Comparison of ENCODE assay signal across 10 mouse cellular contexts in the genomic region with DNA sequence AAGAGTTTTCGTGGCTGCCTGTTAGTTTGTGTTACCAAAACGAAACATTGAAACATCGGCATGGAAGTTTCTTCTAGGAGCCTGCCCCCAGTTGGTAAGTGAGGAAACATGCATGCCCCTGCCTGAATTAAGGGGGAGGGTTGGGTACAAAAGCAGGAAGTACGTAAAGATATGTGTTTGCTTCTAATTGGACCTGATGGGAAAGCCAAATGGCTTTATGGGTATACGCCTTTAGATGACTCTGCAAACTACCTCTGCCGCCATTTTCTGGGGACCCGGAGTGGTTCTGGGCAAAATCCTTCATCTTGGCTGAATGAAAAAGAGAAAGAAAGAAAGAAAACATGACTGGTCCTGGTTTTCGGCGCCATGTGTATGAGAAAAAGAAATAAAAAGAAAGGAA. TPM values are rescaled to one million over a fixed set of nuclear protein-coding genes. Genes with fewer than 3 reads are reported as not detected.
DNase-seq lines count a peak whose midpoint lies in the region; ATAC-seq and TF ChIP-seq lines count a peak whose summit lies in the region.
"Had no signal": no experiment of that assay in that cellular context is flagged by ENCODE, and none has a peak within 500 bp of the region (broad histone marks: within the 10 kb centered on the region; RNA-seq: fewer than 3 reads in every experiment).

No protein-coding gene starts in this region.

- DNase-seq in lung, embryonic 14.5 days, result peak; percentile 0
- no peak for DNase-seq in lung, postnatal 14 days
- DNase-seq in forebrain, embryonic 14.5 days (ENCODE audit: low spot score), result no peak
- DNase-seq in cerebellum, postnatal 14 days, result no peak
- DNase-seq: kidney, postnatal 14 days had no signal

- H3K4me2 ChIP-seq in lung, embryonic 14.5 days, result no peak overlapping the region
- no peak overlapping the region for H3K4me2 ChIP-seq in forebrain, embryonic 16.5 days (ENCODE audit: low read length)
- no peak overlapping the region for H3K4me2 ChIP-seq in forebrain, embryonic 12.5 days
- no peak overlapping the region for H3K4me2 ChIP-seq in forebrain, embryonic 14.5 days (ENCODE audit: low read length)

- ATAC-seq in lung, embryonic 14.5 days (ENCODE audit: insufficient read depth), result no peak
- peak; percentile 91 for ATAC-seq in granulocyte monocyte progenitor cell, adult 5-6 weeks (replicated peaks; ENCODE audit: poor library complexity, severe bottlenecking)
- peak; percentile 94 for ATAC-seq in monocyte, adult 5-6 weeks (replicated peaks; ENCODE audit: insufficient number of reproducible peaks, low FRiP score, low TSS enrichment, poor library complexity, severe bottlenecking)
- ATAC-seq in forebrain, embryonic 16.5 days, result no peak
- no peak for ATAC-seq in forebrain, embryonic 12.5 days (ENCODE audit: low FRiP score)
- no peak for ATAC-seq in forebrain, embryonic 14.5 days

- 79% methylated on average over 9 of the region's 9 CpGs for WGBS in lung, embryonic 14.5 days
- WGBS in forebrain, embryonic 16.5 days, result 90% methylated on average over 9 of the region's 9 CpGs
- 90% methylated on average over 9 of the region's 9 CpGs for WGBS in forebrain, embryonic 12.5 days
- WGBS in forebrain, embryonic 14.5 days, result 91% methylated on average over 9 of the region's 9 CpGs

- no peak for TF ChIP-seq CTCF in lung, embryonic 14.5 days (IDR thresholded peaks at IDR 0.05; ENCODE audit: low read depth)

- no peaks in the 10 kb centered on the region for H3K4me1 ChIP-seq in lung, embryonic 14.5 days (ENCODE audit: insufficient read depth)
- H3K4me1 ChIP-seq in forebrain, embryonic 16.5 days (replicated peaks; ENCODE audit: control insufficient read depth, insufficient read depth, low read length), result no peaks in the 10 kb centered on the region
- H3K4me1 ChIP-seq in forebrain, embryonic 12.5 days, result no peaks in the 10 kb centered on the region
- H3K4me1 ChIP-seq in forebrain, embryonic 14.5 days (ENCODE audit: control insufficient read depth, insufficient read depth, low read length), result no peaks in the 10 kb centered on the region

- H3K27ac ChIP-seq in lung, embryonic 14.5 days (ENCODE audit: low read depth), result no peak overlapping the region
- no peak overlapping the region for H3K27ac ChIP-seq in forebrain, embryonic 16.5 days (ENCODE audit: low read length)
- no peak overlapping the region for H3K27ac ChIP-seq in forebrain, embryonic 12.5 days
- H3K27ac ChIP-seq in forebrain, embryonic 14.5 days (ENCODE audit: low read depth, low read length), result no peak overlapping the region

- no peak overlapping the region for H3K4me3 ChIP-seq in lung, embryonic 14.5 days (ENCODE audit: low read depth, low read length)
- no peak overlapping the region for H3K4me3 ChIP-seq in forebrain, embryonic 16.5 days (replicated peaks; ENCODE audit: low read length)
- no peak overlapping the region for H3K4me3 ChIP-seq in forebrain, embryonic 12.5 days (replicated peaks)
- no peak overlapping the region for H3K4me3 ChIP-seq in forebrain, embryonic 14.5 days (ENCODE audit: low read depth, low read length)

- H3K9me3 ChIP-seq in lung, embryonic 14.5 days (ENCODE audit: low read depth, low read length), result no peaks in the 10 kb centered on the region
- H3K9me3 ChIP-seq in forebrain, embryonic 16.5 days (ENCODE audit: control insufficient read depth, low read length), result no peaks in the 10 kb centered on the region
- H3K9me3 ChIP-seq in forebrain, embryonic 12.5 days, result no peaks in the 10 kb centered on the region
- no peaks in the 10 kb centered on the region for H3K9me3 ChIP-seq in forebrain, embryonic 14.5 days (replicated peaks; ENCODE audit: control insufficient read depth, low read length)

- no peaks in the 10 kb centered on the region for H3K27me3 ChIP-seq in lung, embryonic 14.5 days (ENCODE audit: insufficient read depth, low read length)
- no peaks in the 10 kb centered on the region for H3K27me3 ChIP-seq in forebrain, embryonic 16.5 days (replicated peaks; ENCODE audit: control insufficient read depth, insufficient read depth, low read length)
- H3K27me3 ChIP-seq in forebrain, embryonic 12.5 days, result no peaks in the 10 kb centered on the region
- no peaks in the 10 kb centered on the region for H3K27me3 ChIP-seq in forebrain, embryonic 14.5 days (replicated peaks; ENCODE audit: control insufficient read depth, insufficient read depth, low read length)

- H3K36me3 ChIP-seq in lung, embryonic 14.5 days (ENCODE audit: insufficient read depth), result no peaks in the 10 kb centered on the region
- H3K36me3 ChIP-seq in forebrain, embryonic 16.5 days (ENCODE audit: control insufficient read depth, insufficient read depth), result no peaks in the 10 kb centered on the region
- no peaks in the 10 kb centered on the region for H3K36me3 ChIP-seq in forebrain, embryonic 12.5 days (replicated peaks)
- H3K36me3 ChIP-seq in forebrain, embryonic 14.5 days (ENCODE audit: control insufficient read depth, insufficient read depth, low read length), result no peaks in the 10 kb centered on the region

- no peak overlapping the region for H3K9ac ChIP-seq in lung, embryonic 14.5 days
- no peak overlapping the region for H3K9ac ChIP-seq in forebrain, embryonic 16.5 days (replicated peaks; ENCODE audit: low read depth, low read length)
- no peak overlapping the region for H3K9ac ChIP-seq in forebrain, embryonic 12.5 days
- no peak overlapping the region for H3K9ac ChIP-seq in forebrain, embryonic 14.5 days (ENCODE audit: low read length)

RNA-seq across cellular contexts. Expression of a gene that starts 33.1 kb away (rescaled TPM):
- 1.1 and 1.2 TPM in 2 replicates for polyA plus RNA-seq in lung, embryonic 14.5 days (2014; fragmentation: Nextera tagmentation; extraction: Ambion mirVana)
- 15.8 and 16.6 TPM in 2 replicates for total RNA-seq in granulocyte monocyte progenitor cell, adult 5-6 weeks (2014; fragmentation: Nextera tagmentation)
- total RNA-seq in granulocyte monocyte progenitor cell, adult 5-6 weeks (2017), result 27.5 and 33.9 TPM in 2 replicates
- 3.3 to 5.2 TPM (median 3.9 TPM) in 3 replicates for total RNA-seq in monocyte, adult 5-6 weeks (2017)
- 0.15 and 0.26 TPM in 2 replicates for polyA plus RNA-seq in forebrain, embryonic 16.5 days (2015; fragmentation: Nextera tagmentation; extraction: Ambion mirVana)
- polyA plus RNA-seq in forebrain, embryonic 12.5 days (2016; fragmentation: Nextera tagmentation; extraction: Ambion mirVana), result 0.28 and 0.53 TPM in 2 replicates
- polyA plus RNA-seq in forebrain, embryonic 14.5 days (2014; fragmentation: Nextera tagmentation; extraction: Ambion mirVana), result 0.25 and 0.28 TPM in 2 replicates

RNA-seq across cellular contexts. Expression of a gene that starts 49.2 kb away (rescaled TPM):
- polyA plus RNA-seq in lung, embryonic 14.5 days (2014; fragmentation: Nextera tagmentation; extraction: Ambion mirVana), result 0.08 TPM in 1 of 2 replicates, not detected in the other
- total RNA-seq in granulocyte monocyte progenitor cell, adult 5-6 weeks (2014; fragmentation: Nextera tagmentation), result 1.5 and 2.8 TPM in 2 replicates
- 6.4 and 7.2 TPM in 2 replicates for total RNA-seq in granulocyte monocyte progenitor cell, adult 5-6 weeks (2017)
- total RNA-seq in monocyte, adult 5-6 weeks (2017), result 1.9 to 3.6 TPM (median 2.7 TPM) in 3 replicates
- polyA plus RNA-seq in forebrain, embryonic 16.5 days (2015; fragmentation: Nextera tagmentation; extraction: Ambion mirVana), result not detected in 2 replicates
- not detected in 2 replicates for polyA plus RNA-seq in forebrain, embryonic 12.5 days (2016; fragmentation: Nextera tagmentation; extraction: Ambion mirVana)
- not detected in 2 replicates for polyA plus RNA-seq in forebrain, embryonic 14.5 days (2014; fragmentation: Nextera tagmentation; extraction: Ambion mirVana)
- polyA plus RNA-seq: forebrain, embryonic 11.5 days had no signal

Comparison
In these comparisons a context has a peak if more than half of its experiments do, and no peak if none do; other contexts are left out.
1. ATAC-seq: peak in granulocyte monocyte progenitor cell, adult 5-6 weeks (single experiment) and monocyte, adult 5-6 weeks (single experiment); none in lung, embryonic 14.5 days (single experiment), forebrain, embryonic 16.5 days (single experiment), forebrain, embryonic 12.5 days (single experiment) and forebrain, embryonic 14.5 days (single experiment).